In genomic region chr7:6788101-6788500, GRCm38 (mm10) we compare ENCODE assay signal across 33 mouse cellular contexts. TPM values are rescaled to one million over a fixed set of nuclear protein-coding genes. Genes with fewer than 3 reads are reported as not detected.
DNase-seq lines count a peak whose midpoint lies in the region; ATAC-seq lines count a peak whose summit lies in the region.
"Had no signal": no experiment of that assay in that cellular context is flagged by ENCODE, and none has a peak within 500 bp of the region (broad histone marks: within the 10 kb centered on the region; RNA-seq: fewer than 3 reads in every experiment).

No protein-coding gene starts in this region.

- no peak overlapping the region for H3K9ac ChIP-seq in kidney, embryonic 15.5 days
- no peak overlapping the region for H3K9ac ChIP-seq in embryonic facial prominence, embryonic 14.5 days (ENCODE audit: low read depth, low read length)
- no peak overlapping the region for H3K9ac ChIP-seq in stomach, embryonic 15.5 days
- H3K9ac ChIP-seq: embryonic facial prominence, embryonic 13.5 days; forebrain, embryonic 13.5 days; heart, embryonic 13.5 days; hindbrain, embryonic 15.5 days; intestine, embryonic 15.5 days; limb, embryonic 12.5 days; liver, embryonic 12.5 days; liver, postnatal 0 days; midbrain, embryonic 13.5 days had no signal

- no peak overlapping the region for H3K4me2 ChIP-seq in kidney, embryonic 15.5 days
- H3K4me2 ChIP-seq in embryonic facial prominence, embryonic 14.5 days (ENCODE audit: low read depth, low read length) = no peak overlapping the region
- H3K4me2 ChIP-seq in stomach, embryonic 15.5 days = no peak overlapping the region
- H3K4me2 ChIP-seq: embryonic facial prominence, embryonic 13.5 days; forebrain, embryonic 13.5 days; heart, embryonic 13.5 days; hindbrain, embryonic 15.5 days; intestine, embryonic 15.5 days; limb, embryonic 12.5 days; liver, embryonic 12.5 days; midbrain, embryonic 13.5 days had no signal

- H3K4me3 ChIP-seq in kidney, embryonic 15.5 days (replicated peaks) = no peak overlapping the region
- H3K4me3 ChIP-seq in embryonic facial prominence, embryonic 10.5 days = no peak overlapping the region
- H3K4me3 ChIP-seq in embryonic facial prominence, embryonic 14.5 days (ENCODE audit: low read depth, low read length) = no peak overlapping the region
- H3K4me3 ChIP-seq in stomach, embryonic 15.5 days (replicated peaks) = no peak overlapping the region
- H3K4me3 ChIP-seq: embryonic facial prominence, embryonic 13.5 days; forebrain, embryonic 13.5 days; heart, embryonic 13.5 days; hindbrain, embryonic 15.5 days; intestine, embryonic 15.5 days; layer of hippocampus, adult 2 months; limb, embryonic 12.5 days; liver, embryonic 12.5 days; megakaryocyte, embryonic 14.5 days; midbrain, embryonic 13.5 days had no signal

- no peaks in the 10 kb centered on the region for H3K27me3 ChIP-seq in kidney, embryonic 15.5 days
- no peaks in the 10 kb centered on the region for H3K27me3 ChIP-seq in embryonic facial prominence, embryonic 10.5 days (replicated peaks; ENCODE audit: low read depth, poor library complexity, severe bottlenecking)
- no peaks in the 10 kb centered on the region for H3K27me3 ChIP-seq in embryonic facial prominence, embryonic 14.5 days (replicated peaks; ENCODE audit: control insufficient read depth, insufficient read depth, low read length)
- no peaks in the 10 kb centered on the region for H3K27me3 ChIP-seq in stomach, embryonic 15.5 days (replicated peaks)
- H3K27me3 ChIP-seq: embryonic facial prominence, embryonic 13.5 days; forebrain, embryonic 13.5 days; heart, embryonic 13.5 days; hindbrain, embryonic 15.5 days; intestine, embryonic 15.5 days; limb, embryonic 12.5 days; liver, embryonic 12.5 days; megakaryocyte, embryonic 14.5 days; midbrain, embryonic 13.5 days had no signal

- ATAC-seq in kidney, embryonic 15.5 days (replicated peaks; ENCODE audit: low FRiP score) = no peak
- peak; percentile 65 for ATAC-seq in embryonic facial prominence, embryonic 14.5 days (ENCODE audit: low read depth)
- ATAC-seq in stomach, embryonic 15.5 days (ENCODE audit: insufficient read depth, low FRiP score, low read depth) = 0 out of 2 replicates have a peak, but pooled peaks have one; percentile 16
- ATAC-seq: activated CD4-positive, CD25-positive, alpha-beta regulatory T cell, adult 4 months; forebrain, embryonic 13.5 days; intestine, embryonic 15.5 days; liver, embryonic 12.5 days; liver, postnatal 0 days; midbrain, embryonic 13.5 days had no signal

- H3K4me1 ChIP-seq in kidney, embryonic 15.5 days = peaks cover 23% of the 10 kb centered on the region
- peaks cover 28% of the 10 kb centered on the region for H3K4me1 ChIP-seq in embryonic facial prominence, embryonic 10.5 days
- peaks cover 15% of the 10 kb centered on the region for H3K4me1 ChIP-seq in embryonic facial prominence, embryonic 14.5 days (ENCODE audit: control insufficient read depth, insufficient read depth, low read length)
- H3K4me1 ChIP-seq in stomach, embryonic 15.5 days = peaks cover 11% of the 10 kb centered on the region
- H3K4me1 ChIP-seq: megakaryocyte, embryonic 14.5 days had no signal

- WGBS in kidney, embryonic 15.5 days = 67% methylated on average over 2 of the region's 2 CpGs
- 74% methylated on average over 2 of the region's 2 CpGs for WGBS in embryonic facial prominence, embryonic 10.5 days
- 54% methylated on average over 2 of the region's 2 CpGs for WGBS in embryonic facial prominence, embryonic 14.5 days
- 42% methylated on average over 2 of the region's 2 CpGs for WGBS in stomach, embryonic 15.5 days

- no peaks in the 10 kb centered on the region for H3K36me3 ChIP-seq in kidney, embryonic 15.5 days
- H3K36me3 ChIP-seq in embryonic facial prominence, embryonic 10.5 days (replicated peaks) = no peaks in the 10 kb centered on the region
- H3K36me3 ChIP-seq in embryonic facial prominence, embryonic 14.5 days (ENCODE audit: control insufficient read depth, insufficient read depth, low read length) = no peaks in the 10 kb centered on the region
- H3K36me3 ChIP-seq in stomach, embryonic 15.5 days = no peaks in the 10 kb centered on the region
- H3K36me3 ChIP-seq: embryonic facial prominence, embryonic 13.5 days; heart, embryonic 13.5 days; hindbrain, embryonic 15.5 days; intestine, embryonic 15.5 days; limb, embryonic 12.5 days; liver, embryonic 12.5 days; midbrain, embryonic 13.5 days had no signal

- peak overlapping the region; percentile 39; the same call in 1 of the 2 replicates for H3K27ac ChIP-seq in kidney, embryonic 15.5 days
- H3K27ac ChIP-seq in embryonic facial prominence, embryonic 10.5 days (replicated peaks) = peak overlapping the region; percentile 48; the same call in 1 of the 2 replicates
- peak overlapping the region; percentile 49; the same call in 1 of the 2 replicates for H3K27ac ChIP-seq in embryonic facial prominence, embryonic 14.5 days (replicated peaks; ENCODE audit: low read depth, low read length)
- H3K27ac ChIP-seq in stomach, embryonic 15.5 days = peak overlapping the region; percentile 59; the same call in 1 of the 2 replicates
- H3K27ac ChIP-seq: forebrain, embryonic 13.5 days; heart, embryonic 13.5 days; hindbrain, embryonic 15.5 days; intestine, embryonic 15.5 days; layer of hippocampus, adult 2 months; limb, embryonic 12.5 days; liver, embryonic 12.5 days; midbrain, embryonic 13.5 days had no signal

- no peak for DNase-seq in kidney, postnatal 25 days
- DNase-seq in embryonic facial prominence, embryonic 10.5 days (ENCODE audit: low spot score) = peak; percentile 39
- peak; percentile 89 for DNase-seq in embryonic facial prominence, embryonic 14.5 days (ENCODE audit: low spot score)
- no peak for DNase-seq in left cerebral cortex, adult 8-10 months (ENCODE audit: low spot score in 2 of 2)
- DNase-seq in yolk sac, embryonic 10.5 days (ENCODE audit: low spot score) = no peak
- DNase-seq: adrenal gland, adult 2 months; adrenal gland, postnatal 36 days; B cell, adult 2 months; gastrocnemius, postnatal 10 days; heart, postnatal 10 days; kidney, adult 9 months; kidney, postnatal 36 days; liver, postnatal 0 days; lung, postnatal 36 days; right cerebral cortex, postnatal 14 days; thymus, adult 2 months; thymus, postnatal 36 days had no signal

- no peaks in the 10 kb centered on the region for H3K9me3 ChIP-seq in kidney, embryonic 15.5 days (replicated peaks)
- H3K9me3 ChIP-seq in embryonic facial prominence, embryonic 10.5 days = peaks cover 7% of the 10 kb centered on the region; the same call in 1 of the 2 replicates
- 0 out of 2 replicates have a peak, but pooled peaks cover 7% of the 10 kb centered on the region for H3K9me3 ChIP-seq in embryonic facial prominence, embryonic 14.5 days (ENCODE audit: control insufficient read depth, low read length)
- no peaks in the 10 kb centered on the region for H3K9me3 ChIP-seq in stomach, embryonic 15.5 days
- H3K9me3 ChIP-seq: embryonic facial prominence, embryonic 13.5 days; forebrain, embryonic 13.5 days; heart, embryonic 13.5 days; hindbrain, embryonic 15.5 days; intestine, embryonic 15.5 days; liver, embryonic 12.5 days; midbrain, embryonic 13.5 days had no signal

RNA-seq across cellular contexts. Expression of gene Usp29, which starts 57.7 kb away (rescaled TPM):
- polyA plus RNA-seq in kidney, embryonic 15.5 days (2015; fragmentation: Nextera tagmentation; extraction: Ambion mirVana) = 5.1 and 7.3 TPM in 2 replicates
- polyA plus RNA-seq in embryonic facial prominence, embryonic 10.5 days (2016; fragmentation: Nextera tagmentation; extraction: Ambion mirVana) = 15.9 and 17.6 TPM in 2 replicates
- polyA plus RNA-seq in embryonic facial prominence, embryonic 14.5 days (2014; fragmentation: Nextera tagmentation; extraction: Ambion mirVana) = 12.2 and 12.7 TPM in 2 replicates
- 5.7 and 6.2 TPM in 2 replicates for polyA plus RNA-seq in stomach, embryonic 15.5 days (2015; fragmentation: Nextera tagmentation; extraction: Ambion mirVana)
- 10 to 100 TPM; 45.1 to 54.2 (median 45.9) TPM for total RNA-seq in left cerebral cortex, adult 8-10 months (2022)
- total RNA-seq: heart, adult 8-10 months had no signal
- polyA plus RNA-seq: activated CD4-positive, CD25-positive, alpha-beta regulatory T cell, adult 4 months; gonadal fat pad, adult 2 months; thymus, adult 2 months had no signal

RNA-seq across cellular contexts. Expression of gene Peg3, which starts 57.9 kb away (rescaled TPM):
- 164 and 168 TPM in 2 replicates for polyA plus RNA-seq in kidney, embryonic 15.5 days (2015; fragmentation: Nextera tagmentation; extraction: Ambion mirVana)
- 218 and 249 TPM in 2 replicates for polyA plus RNA-seq in embryonic facial prominence, embryonic 10.5 days (2016; fragmentation: Nextera tagmentation; extraction: Ambion mirVana)
- 356 and 388 TPM in 2 replicates for polyA plus RNA-seq in embryonic facial prominence, embryonic 14.5 days (2014; fragmentation: Nextera tagmentation; extraction: Ambion mirVana)
- polyA plus RNA-seq in stomach, embryonic 15.5 days (2015; fragmentation: Nextera tagmentation; extraction: Ambion mirVana) = 134 and 157 TPM in 2 replicates
- total RNA-seq in left cerebral cortex, adult 8-10 months (2022) = 100 to 1,000 TPM; 200 to 223 (median 214) TPM
- total RNA-seq: hematopoietic stem cell, adult 5-6 weeks had no signal
- polyA plus RNA-seq: activated CD4-positive, CD25-positive, alpha-beta regulatory T cell, adult 4 months had no signal

Comparison
In these comparisons a context has a peak if more than half of its experiments do, and no peak if none do; other contexts are left out.
1. DNase-seq: peak in embryonic facial prominence, embryonic 10.5 days (single experiment) and embryonic facial prominence, embryonic 14.5 days (single experiment); none in kidney, postnatal 25 days (0 of 2), left cerebral cortex, adult 8-10 months (0 of 2) and yolk sac, embryonic 10.5 days (single experiment).
2. Peak in every context shown above with its lines, with median percentiles within 50 percentile points of each other: H3K27ac ChIP-seq.